Mouse (Mus musculus) cerebral cortex, adult 2 months (tissue): ENCODE results near the gene Rexo2.

Experiments used
- WGBS: fragments of 180-500 bp; shearing (Covaris S2); methylation state at CpG from one replicate; pipeline ENCODE4 v1.1.7; 2018; 5-methylcytosine and 5-hydroxymethylcytosine counted together

The Rexo2 gene

DNA sequence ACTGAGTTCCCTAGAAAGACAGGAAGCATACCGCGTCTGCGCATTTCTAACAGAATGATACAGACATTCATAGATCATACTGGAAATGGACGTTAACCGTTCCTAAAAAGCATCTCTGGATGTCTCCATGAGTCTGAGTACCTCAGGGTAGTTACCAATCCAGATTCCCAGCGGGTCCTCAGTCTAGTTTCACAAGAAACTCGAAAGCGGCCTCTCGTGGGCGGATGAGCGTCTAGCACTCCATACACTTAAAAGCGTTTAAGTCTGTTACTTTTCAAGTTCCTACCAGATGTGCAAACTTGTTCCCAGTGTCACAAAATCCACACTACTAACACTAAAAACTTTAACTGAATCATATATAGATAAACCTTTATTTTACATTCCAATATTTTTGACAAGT, 7.3 kb downstream of the Rexo2 start:
- WGBS: 61% methylated on average over 12 of the region's 12 CpGs

DNA sequence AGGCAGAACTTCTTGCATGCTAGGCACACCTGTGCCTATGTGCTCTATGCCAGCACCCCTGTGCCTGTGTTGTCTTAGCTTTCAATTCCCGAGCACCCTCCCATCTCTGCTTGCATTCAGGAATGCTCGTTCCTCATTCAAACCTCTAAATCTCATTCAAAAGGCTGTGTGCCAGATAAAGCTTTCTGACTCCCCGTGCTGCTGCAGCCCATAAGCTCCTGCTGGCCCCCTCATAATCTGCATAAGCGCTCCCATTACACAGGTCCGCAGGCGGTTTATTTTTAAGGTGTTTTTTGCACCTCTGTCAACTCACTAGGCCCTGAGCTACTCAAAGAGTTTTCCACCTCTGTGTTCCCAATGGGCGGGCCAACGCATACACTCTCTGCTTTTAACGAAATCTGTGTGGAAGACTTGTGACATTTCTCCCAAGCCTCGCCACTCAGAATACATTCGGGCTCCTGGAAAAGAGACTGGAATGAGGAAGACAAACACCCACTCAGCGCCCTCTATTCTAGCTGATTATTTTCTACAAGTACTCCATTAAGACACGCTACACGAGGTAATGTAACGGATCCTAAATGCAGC, 7.9 kb downstream of the Rexo2 start:
- 56% methylated on average over 15 of the region's 15 CpGs for WGBS

DNA sequence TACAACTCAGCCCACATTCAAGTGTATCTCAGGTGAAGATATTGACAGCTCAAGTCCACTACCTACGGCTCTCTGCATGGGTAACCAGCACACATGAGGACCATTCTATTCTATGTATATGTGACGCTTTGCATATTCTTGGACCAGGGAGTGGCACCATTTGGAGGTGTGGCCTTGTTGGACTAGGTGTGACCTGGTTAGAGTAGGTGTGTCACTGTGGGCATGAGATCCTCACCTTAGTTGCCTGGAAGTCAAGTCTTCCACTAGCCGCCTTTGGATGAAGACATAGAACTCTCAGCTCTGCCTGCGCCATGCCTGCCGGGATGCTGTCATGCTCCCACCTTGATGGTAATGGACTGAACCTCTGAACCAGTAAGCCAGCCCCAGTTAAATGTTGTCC, 13.0 kb downstream of the Rexo2 start:
- over 99% methylated on average over 5 of the region's 5 CpGs for WGBS

DNA sequence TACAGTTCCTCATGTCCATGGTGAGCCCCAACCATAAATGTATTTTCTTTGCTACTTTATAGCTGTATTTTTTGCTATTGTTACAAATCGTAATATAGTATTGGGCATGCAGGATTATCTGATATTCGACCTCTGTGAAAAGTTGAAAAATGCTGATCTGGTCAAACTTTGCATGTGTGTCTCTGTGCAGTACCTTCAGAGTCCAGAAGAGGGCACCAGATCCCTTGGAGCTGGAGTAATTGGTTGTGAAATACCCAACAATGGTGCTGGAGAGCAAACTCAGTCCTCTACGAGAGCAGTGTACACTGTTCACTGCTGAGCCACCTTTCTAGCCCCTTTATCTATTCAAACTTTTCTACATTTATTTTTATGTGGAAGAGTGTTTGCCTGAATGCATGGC, 13.6 kb downstream of the Rexo2 start:
- WGBS: 64% methylated on average over 3 of the region's 3 CpGs

DNA sequence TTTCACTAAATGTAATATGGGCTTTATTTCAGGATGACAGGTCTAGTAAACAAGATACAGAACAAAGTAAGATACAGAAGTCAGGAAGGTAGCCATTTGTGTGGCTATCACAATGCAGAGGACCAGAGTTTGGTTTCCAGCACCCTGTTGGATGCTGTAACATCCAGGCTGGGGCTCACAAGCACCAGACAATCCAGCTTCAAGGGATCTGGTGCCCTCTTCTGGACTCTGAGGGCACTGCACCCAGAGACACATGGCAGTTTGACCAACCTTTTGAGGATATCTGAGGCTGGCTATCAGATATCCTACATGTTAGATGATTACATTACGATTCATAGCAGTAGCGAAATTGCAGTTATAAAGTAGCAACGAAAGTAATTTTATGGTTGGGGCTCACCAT, 14.8 kb downstream of the Rexo2 start:
- WGBS: 98% methylated on average over 3 of the region's 3 CpGs

DNA sequence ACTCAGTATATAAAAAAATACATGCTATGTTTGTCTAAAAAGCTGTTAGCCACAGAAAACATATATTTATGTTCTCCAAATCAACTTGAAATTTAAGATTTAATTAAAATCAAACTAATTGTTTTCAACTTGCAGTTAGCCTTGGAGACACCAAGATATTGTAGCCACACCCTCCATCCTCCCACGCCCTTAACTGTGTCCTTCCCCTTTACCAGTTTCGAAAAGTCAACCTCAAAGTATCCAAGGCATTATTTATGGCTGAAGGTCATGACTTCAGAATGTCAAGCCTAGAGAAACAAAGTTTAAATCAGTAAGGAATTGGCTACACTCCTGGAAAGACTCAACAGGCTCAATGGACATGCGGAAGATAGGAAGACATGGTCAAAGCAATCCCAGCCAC, 18.9 kb downstream of the Rexo2 start:
- 77% methylated on average over 3 of the region's 3 CpGs for WGBS

DNA sequence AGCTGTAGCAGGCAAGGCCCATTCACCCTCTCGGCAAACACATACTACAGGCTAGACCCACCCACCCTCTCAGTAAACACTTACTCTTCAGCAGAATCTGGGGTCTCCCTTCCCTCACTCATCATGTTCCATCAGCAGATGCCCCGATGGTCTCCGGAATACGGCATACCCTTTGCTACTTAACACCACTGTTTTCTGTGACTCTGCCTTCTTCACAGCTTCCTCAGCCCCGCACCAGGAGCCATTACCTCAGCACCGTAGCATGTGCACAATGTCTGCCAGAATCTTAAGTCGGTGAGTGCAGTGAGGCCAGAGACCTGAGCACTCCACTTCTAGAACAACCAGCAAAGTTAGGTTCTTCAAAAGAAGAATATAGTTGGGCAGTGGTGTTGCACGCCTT, 19.7 kb downstream of the Rexo2 start:
- WGBS: 95% methylated on average over 8 of the region's 8 CpGs

DNA sequence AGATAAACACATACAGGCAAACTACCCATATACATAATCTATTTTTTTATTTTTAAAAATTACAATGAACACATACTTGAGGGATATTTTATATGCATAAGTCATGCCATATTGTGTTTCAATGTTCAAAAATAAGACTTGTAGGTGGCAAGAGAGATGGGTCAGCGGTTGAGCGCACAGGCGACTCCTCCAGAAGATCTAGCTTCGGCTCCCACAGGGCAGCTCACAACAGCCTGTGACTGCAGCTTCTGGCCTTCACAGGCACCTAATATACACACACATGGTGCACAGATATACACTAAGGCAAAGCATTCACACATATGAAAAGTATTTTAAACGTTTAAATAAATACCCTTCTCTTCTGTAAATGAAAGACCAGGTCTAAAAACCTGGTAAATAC, 21.0 kb downstream of the Rexo2 start:
- 68% methylated on average over 5 of the region's 5 CpGs for WGBS

DNA sequence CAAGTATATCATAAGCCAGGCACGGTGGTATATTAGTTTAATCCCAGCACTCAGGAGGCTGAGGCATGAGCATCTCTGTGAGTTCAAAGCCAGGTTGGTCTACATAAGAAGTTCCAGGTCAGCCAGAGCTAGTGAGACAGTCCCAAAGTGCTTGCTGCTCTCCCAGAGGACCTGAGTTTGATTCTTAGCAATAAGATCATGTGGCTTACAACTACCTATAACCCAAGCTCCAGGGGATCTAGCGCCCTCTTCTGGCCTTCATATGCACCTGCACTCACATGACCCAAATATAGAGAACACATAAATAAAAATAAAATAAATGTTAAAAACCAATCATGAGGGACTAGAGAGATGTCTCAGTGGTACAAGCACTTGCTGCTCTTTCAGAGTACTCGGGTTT, 21.5 kb downstream of the Rexo2 start:
- WGBS: 68% methylated on average over 3 of the region's 3 CpGs

DNA sequence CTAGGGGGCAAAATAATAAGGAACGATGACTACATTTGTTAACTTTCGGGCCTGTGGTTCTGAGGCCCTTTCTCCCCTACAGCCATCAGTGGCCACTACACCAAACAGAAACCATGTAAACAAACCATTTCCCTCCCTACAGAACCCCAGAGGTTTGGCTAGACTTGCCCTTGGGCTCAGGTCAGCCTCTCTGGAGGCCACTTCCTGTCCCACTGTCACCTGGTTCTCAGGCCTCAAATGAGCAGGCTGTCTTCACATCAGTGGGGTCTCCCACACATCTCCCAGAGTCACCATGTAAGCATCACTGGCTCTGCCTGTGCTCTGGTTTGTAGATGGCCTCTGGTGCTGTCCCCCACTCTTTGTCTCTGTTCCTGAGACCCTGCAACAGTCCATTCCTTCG, 24.5 kb downstream of the Rexo2 start:
- WGBS: 86% methylated on average over 3 of the region's 3 CpGs

DNA sequence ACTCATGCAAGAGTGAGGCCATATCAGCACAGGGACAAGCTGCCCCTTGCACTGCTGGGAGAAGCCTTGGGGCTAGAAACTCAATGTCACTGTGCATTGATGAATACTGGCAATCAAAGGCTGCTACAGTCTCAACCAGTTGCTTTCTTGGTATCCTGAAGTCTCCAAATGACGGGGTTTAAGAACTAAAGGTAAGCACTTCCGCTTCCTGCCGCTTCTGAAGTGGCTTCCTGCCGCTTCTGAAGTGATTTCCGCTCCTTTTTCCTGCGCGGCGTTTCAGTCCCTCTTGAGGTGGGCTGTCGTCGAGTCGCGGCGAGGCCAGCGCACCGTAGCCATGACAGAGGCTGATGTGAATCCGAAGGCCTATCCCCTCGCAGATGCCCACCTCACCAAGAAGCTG, 30.4 kb downstream of the Rexo2 start:
- 86% methylated on average over 17 of the region's 17 CpGs for WGBS

DNA sequence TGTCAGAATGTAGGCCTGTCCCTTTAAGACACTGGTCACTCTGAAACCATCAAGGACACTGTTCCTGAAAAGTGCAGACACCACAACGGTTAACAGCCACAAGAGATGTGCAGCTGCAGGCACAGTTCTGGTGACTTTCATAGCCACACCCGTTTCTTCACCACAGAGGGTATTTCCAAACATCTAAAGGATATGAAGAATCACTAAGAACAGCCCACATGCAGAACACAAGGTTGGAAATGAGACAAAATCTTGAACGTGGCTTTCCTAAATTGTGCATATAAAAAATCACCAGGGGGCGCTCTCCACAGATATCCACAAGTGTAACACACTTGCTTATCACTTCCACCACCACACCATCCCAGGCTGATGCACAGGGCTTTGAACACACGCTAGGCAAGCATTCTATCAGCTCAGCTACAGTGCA, 32.6 kb downstream of the Rexo2 start:
- 34% methylated on average over 5 of the region's 5 CpGs for WGBS

DNA sequence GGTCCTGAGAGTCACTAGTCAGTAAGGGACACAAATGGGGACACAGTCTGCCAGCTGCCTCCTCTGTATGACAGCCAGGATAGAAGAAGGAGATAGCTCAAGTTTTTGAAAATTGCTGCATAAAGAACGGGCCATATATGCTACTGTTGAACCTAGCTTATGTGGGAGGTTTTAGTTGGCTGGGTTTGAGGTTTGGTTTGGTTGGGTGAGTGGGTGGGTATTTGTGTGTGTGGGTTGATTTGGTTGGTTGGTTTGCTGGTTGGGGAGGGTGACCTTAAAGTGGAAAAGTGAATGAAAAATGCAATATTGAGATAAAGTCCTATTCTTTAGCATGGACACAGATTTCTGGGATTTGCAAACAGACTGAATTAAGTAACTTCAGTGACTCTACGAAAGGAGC, 35.6 kb downstream of the Rexo2 start:
- 72% methylated on average over 2 of the region's 2 CpGs for WGBS

DNA sequence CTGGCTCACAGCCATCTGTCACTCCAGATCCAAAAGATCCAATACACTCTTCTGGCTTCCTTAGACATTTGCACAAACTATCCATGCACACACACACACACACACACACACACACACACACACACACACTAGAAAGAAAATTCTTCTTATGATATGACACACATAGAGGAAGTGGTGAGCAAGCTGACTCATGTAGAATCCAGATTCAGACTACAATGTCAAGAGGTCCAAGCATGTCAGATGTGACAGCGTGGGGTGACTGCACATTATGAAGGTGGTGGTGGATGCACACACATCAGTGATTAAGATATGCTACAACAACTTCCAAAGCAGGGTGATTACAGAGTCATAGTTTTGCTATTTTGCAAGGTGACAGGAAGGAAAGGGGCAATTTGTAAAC, 36.5 kb downstream of the Rexo2 start:
- WGBS: 90% methylated on average over 1 of the region's 1 CpGs

DNA sequence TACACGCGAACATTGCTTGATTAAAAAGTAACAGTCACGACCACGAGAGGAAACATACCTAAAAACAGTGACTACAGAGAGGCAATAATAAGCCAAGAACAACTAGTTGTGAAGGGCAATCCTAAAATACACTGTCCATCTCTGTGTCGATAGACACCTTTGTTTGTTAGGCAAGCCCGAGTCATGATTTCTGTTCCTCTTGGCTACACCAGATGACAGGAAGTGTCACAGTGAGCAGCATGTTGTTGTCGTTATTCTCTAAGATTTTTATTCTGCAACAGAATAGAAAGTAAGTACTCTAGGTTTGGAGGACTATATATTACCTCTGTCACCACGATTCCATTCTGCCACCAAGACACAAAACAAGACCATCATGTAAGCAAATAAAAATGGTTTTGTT, 48.0 kb downstream of the Rexo2 start:
- WGBS: 80% methylated on average over 8 of the region's 8 CpGs

DNA sequence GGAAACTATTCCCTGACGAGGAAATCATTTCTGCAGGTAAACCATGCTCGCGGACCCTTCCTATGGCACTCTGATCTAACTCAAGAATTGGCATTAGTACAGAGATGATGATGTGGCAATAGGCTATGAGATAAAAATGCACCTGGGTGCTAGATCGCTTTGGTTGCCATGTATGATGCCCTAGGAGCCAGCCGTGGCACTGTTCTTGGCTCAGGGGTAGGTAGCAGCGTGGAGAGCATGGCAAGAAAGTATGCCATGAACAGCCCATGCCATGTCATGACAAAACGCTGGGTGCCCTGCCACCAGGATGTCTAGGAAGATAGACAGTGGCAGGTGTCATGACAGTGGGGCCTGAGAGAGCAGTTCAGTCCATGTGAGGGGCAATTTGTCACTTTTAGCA, 53.2 kb downstream of the Rexo2 start:
- WGBS: 93% methylated on average over 7 of the region's 7 CpGs

DNA sequence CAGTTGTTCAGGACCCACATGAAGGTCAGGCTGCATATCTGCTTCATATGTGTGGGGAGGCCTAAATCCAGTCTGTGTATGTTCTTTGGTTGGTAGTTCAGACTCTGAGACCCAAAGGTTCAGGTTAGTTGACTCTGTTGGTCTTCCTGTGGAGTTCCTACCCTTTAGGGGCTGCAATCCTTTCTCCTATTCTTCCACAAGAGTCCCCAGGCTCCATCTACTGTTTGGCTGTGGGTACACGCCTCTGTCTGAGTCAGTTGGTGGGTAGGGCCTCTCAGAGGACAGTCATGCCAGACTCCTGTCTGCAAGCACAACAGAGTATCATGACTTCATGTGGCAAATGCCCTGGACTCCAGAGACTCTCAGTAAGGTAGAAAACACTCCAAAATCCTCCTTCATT, 57.2 kb downstream of the Rexo2 start:
- 52% methylated on average over 1 of the region's 1 CpGs for WGBS

DNA sequence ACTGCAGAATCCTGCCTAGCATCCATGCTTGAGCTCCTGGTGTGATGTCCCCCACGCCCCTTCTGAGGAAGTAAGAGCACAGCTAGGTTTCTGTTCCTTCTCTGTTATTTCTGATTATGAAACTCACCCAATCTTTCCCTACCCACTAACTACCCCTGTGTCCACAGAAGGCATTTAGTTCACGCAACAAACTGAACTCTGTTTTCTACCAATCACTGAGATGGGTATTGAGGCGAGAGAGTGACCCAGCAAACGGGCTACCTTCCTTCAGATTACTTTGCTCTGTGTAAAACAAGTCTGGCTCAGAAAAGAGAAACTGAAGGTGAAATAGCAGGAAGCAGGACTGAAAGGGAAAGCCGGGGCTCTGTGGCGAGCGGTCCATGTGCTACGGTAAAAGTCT, 58.0 kb downstream of the Rexo2 start:
- WGBS: 83% methylated on average over 8 of the region's 8 CpGs

DNA sequence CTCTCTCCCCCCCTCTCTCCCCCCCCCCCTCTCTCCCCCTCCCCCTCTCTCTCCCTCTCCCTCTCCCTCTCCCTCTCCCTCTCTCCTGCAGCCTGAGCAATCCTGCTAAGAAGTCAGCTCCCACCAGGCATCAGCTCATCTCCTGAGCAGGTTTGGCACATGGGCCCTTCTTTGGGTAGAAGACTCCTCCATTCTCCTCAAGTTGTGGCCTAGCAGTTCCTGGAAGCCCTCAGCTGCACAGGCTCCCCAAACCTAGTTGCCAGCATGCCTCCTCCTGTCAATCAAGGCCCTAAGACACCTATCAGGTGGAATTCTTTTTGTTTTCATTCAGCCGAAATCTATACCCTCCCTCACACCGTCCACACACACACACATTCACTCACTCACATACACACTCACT, 58.9 kb downstream of the Rexo2 start:
- 93% methylated on average over 2 of the region's 2 CpGs for WGBS

DNA sequence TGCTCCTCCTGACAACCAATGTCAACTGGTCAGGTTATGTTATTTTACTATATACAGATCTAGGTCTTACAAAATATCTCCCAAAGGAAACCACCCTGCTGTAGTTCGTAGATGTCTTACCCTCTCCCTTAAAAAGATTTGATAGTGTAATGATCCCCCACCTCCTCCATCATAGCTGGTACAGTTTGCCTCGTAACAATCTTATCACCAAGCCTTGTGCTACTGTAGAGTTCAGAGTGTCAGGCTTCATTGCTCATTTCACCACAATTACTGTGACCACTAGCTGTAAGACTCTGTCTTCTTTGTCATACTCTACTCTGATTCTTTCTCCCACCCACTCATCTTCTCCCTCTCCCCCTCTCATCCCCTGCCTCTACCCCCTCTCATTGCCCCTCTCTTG, 59.4 kb downstream of the Rexo2 start:
- WGBS: 96% methylated on average over 2 of the region's 2 CpGs

DNA sequence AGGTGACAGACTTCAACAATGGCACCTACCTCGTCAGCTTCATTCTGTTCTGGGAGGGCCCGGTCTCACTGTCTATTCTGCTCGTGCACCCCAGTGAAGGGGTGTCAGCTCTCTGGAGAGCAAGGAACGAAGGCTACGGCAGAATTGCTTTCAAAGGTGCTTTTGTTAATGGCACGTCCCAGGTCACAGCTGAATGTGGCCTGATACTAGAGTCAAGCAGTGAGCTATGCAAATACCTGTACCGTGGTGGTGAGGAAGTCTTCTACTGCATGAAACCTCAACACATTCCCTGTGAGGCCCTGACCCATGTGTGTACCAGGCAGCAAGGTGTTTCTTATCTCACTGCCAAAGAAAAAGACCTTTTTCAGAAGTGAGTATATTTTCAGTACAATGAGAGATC, 60.0 kb downstream of the Rexo2 start:
- 89% methylated on average over 7 of the region's 7 CpGs for WGBS

DNA sequence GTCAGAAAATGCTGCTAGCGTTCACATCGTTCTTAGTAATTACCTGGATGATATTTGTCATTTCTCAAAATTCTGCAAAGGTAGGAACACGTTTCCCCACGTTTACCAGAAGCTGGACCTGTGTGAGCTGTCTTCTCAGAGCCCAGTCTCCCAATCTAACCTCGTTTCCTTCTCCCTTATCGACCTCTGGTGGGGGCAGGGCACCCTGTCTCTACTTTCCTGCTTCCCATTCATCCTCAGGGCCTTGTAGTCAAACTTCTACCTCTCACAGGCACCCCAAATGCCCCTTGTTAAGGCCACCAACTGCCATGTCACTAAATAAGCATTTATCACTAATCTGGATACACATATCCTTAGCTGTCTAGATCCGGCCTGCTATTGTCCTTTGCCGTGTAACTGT, 61.6 kb downstream of the Rexo2 start:
- WGBS: 82% methylated on average over 8 of the region's 8 CpGs
